Mouse (Mus musculus) testis, adult 2 months (tissue): ENCODE measurements around the gene Cyren. TPM values are rescaled to one million over a fixed set of nuclear protein-coding genes. Genes with fewer than 3 reads are reported as not detected.

Experiments used
- H3K27ac ChIP-seq: fragments of 200-500 bp; 2 replicates; pipeline ENCODE4 v1.5.1; 2012; ENCODE audit warnings: low read depth, low read length; ENCODE audit not compliant: control insufficient read depth, insufficient read depth
- H3K27me3 ChIP-seq: fragments of 200-500 bp; 2 replicates; pipeline ENCODE4 v1.6.1; 2012; ENCODE audit warnings: mild to moderate bottlenecking, low read length, moderate library complexity; ENCODE audit not compliant: control insufficient read depth, insufficient read depth
- H3K36me3 ChIP-seq: fragments of 200-500 bp; 2 replicates; pipeline ENCODE4 v1.6.1; 2012; ENCODE audit warnings: mild to moderate bottlenecking, low read length; ENCODE audit not compliant: control insufficient read depth, insufficient read depth
- H3K4me1 ChIP-seq: fragments of 200-500 bp; 2 replicates; pipeline ENCODE4 v1.6.1; 2012; ENCODE audit warnings: low read length; ENCODE audit not compliant: control insufficient read depth, insufficient read depth
- H3K4me3 ChIP-seq: fragments of 200-500 bp; 2 replicates; pipeline ENCODE4 v1.5.1; 2012; ENCODE audit warnings: low read depth, mild to moderate bottlenecking, low read length, moderate library complexity, mixed read lengths; ENCODE audit not compliant: control insufficient read depth
- CTCF ChIP-seq: fragments of 200-500 bp; IDR thresholded peaks from 2 replicates; pipeline ENCODE4 v1.5.1; 2012; ENCODE audit warnings: low read depth, mild to moderate bottlenecking, inconsistent platforms, low read length, moderate library complexity; ENCODE audit not compliant: control insufficient read depth, insufficient read depth, insufficient replicate concordance
- POLR2A ChIP-seq: fragments of 200-500 bp; IDR thresholded peaks from 2 replicates; pipeline ENCODE4 v1.6.1; 2012; ENCODE audit warnings: low read depth, mild to moderate bottlenecking, inconsistent platforms, low read length, moderate library complexity; ENCODE audit not compliant: control insufficient read depth
- polyA plus RNA-seq: library from polyadenylated mRNA; depleted of rRNA; stranded (reverse); fragments of >200 nt; gene quantifications from 2 replicates; pipeline ENCODE4 v1.2.3, GENCODE M21; 2012

Cyren gene
- polyA plus RNA-seq, 1 experiment: 1.2 TPM

DNA sequence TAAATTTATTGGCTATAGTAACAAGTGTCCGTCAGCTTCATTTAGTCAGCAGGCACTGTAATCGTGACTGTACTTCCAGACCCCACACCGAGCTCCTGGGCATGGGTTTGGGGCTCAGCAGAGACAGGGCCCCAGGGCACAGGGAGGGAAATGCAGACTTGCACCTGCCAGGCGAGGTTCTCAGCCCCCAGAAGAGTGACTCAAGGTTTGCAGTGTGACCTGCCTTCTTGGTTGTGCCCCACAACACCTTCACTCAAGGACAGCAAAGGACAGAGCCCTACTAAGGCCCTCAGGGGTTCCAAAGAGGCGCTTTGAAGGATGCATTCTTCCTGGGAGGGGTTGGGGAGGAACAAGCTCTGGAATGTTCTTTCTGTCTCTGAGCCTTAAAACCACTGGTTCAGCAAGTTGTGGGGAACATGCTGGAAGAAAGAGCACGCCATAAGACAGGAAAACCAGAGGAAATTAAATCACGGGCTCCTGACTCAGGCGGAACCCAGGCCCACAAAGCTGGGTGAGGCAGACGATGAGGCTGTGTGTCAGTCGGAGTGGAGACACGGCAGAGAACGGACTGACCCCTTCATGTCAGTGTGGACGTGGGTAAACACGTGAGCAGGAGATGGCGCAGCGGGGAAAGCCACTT lies 1.4 kb upstream of the Cyren start:
- TF ChIP-seq POLR2A: no peak
- TF ChIP-seq CTCF: no peak
- H3K36me3 ChIP-seq: no peaks in the 10 kb centered on the region; the same call in 1 of the 2 replicates

DNA sequence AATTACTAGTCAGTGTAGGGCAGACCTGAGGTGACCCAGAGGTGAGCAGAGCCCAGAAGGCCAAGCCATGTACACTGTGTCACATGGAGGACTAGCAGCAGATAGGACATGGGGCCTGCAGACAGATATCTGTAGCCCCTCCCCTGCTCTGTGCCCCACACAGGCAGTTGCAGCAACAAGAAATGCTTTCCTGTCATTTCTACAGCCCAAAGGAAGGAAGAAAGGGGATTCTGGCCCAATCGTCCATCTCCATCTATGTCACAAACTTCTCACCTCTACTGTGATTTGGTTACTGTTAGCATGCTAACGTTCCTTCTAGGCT lies 1.1 kb downstream of the Cyren start:
- H3K27ac ChIP-seq: no peak overlapping the region
- TF ChIP-seq POLR2A: no peak
- TF ChIP-seq CTCF: no peak
- H3K36me3 ChIP-seq: no peaks in the 10 kb centered on the region; the same call in 1 of the 2 replicates
- no peak overlapping the region for H3K4me3 ChIP-seq
- H3K4me1 ChIP-seq: peaks cover 9% of the 10 kb centered on the region
- H3K27me3 ChIP-seq: no peaks in the 10 kb centered on the region

More for the DNA sequence above, 1.4 kb upstream of the Cyren start:
- H3K4me3 ChIP-seq: no peak overlapping the region
- H3K27ac ChIP-seq: no peak overlapping the region
- H3K4me1 ChIP-seq: peaks cover 9% of the 10 kb centered on the region
- no peaks in the 10 kb centered on the region for H3K27me3 ChIP-seq

DNA sequence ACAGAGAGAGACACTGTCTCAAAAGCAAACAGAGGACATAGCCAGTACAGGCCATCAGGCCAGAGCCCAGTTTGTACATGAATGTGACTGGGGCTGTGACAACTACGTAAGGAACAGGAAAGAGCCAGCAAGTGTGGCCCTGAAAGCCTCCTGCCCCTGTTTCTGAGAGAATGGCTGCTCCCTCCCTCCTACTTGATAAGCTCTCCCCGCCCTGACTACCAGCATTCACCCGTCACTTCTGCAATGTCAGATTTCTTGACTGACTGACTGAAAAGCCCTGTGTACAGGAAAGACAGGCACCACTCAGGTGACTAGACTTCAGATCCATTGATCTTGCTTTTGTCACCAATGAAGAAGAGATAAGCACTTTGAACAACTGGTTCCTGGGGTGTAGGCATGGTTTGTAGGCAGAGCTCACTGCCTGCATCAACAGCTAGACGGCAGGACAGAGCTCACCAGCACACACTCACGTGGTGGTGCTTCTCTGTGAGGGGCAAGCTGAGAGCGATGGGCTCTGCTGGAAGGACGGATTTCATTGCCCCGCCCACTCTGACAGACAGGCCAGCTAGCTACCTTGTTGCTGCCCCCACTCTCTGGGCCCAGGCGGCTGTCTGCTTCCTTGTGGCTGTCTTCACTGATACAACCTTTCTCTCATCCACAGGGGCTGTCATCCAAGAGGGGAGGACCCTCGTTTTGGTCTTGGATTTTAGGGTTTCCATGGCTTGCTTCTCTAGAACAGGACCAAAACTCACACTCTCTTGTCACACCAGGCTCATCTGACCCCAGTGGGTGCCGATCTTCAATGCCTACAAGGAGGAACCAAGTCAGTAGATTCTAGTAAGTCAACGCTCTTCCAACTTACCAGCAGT lies 1.7 kb downstream of the Cyren start:
- Histone ChIP-seq H3K27ac (no peak overlapping the region), H3K27me3 (no peaks in the 10 kb centered on the region), H3K4me1 (peaks cover 9% of the 10 kb centered on the region), H3K4me3 (no peak overlapping the region), H3K36me3 (no peaks in the 10 kb centered on the region)
- TF ChIP-seq CTCF: no peak
- TF ChIP-seq POLR2A: no peak

DNA sequence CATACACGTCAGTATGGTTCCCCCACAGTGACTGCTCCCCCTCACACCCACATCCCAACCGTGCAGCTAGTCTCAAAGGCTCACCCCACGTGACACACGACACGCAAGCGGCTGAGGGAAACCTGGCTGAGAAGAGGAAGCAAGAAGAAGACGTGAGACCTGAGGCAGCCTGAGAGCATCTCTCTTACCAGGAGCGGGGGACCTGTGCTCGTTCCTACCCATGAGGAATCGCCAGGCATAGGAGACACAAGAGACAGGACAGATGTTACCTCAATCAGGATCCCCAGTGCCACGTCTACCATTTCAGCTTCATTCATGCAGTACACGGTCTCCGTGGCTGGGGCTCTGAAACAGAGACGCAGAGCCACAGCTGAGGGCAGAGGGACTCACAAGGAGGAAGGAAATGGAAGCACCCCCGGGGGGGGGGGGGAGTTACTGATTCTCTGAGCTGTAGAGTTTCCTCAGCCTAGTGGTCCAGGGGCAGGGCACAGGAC lies 2.5 kb downstream of the Cyren start:
- TF ChIP-seq CTCF (no peak), POLR2A (no peak)
- Histone ChIP-seq H3K27me3 (no peaks in the 10 kb centered on the region), H3K27ac (no peak overlapping the region), H3K36me3 (no peaks in the 10 kb centered on the region), H3K4me3 (no peak overlapping the region), H3K4me1 (peaks cover 9% of the 10 kb centered on the region)

DNA sequence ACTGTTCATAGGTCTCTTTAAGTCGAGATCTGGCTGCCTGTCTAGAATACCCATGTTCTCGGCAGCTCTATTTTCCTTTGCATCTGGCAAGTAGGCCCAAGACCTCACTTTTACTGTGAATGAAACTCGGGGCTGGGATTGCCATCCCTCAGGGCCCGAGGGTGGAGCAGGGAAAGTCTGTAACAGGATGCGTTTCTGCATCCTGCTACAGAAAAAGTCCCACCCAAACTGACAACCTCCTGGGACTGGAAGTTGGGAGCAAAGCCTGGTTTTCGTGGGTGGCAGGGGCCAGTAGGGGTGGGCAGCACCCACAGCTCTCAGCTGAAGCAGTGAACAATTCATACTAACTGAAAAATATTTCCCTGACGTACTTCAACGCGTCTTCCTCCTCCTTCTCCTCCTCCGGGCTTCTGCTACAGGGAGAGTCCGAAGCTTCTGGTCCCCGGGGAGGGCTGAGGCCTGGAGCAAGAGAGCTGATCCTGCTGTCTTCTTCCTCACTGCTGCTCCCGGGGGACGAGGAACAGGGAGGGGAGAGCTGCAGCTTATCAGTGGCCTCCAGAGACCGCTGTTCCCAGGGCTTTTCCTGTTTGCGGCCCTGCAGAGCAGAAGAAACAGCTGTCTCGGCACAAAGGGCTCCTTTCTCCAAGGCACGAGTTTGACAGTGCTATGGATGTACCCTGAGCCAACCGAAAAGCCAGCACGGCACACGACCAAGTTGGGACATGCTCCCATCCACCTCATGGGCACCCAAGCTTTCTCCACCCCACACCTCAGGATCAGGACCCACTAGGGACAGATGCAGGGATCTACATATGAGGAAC lies 3.5 kb downstream of the Cyren start:
- TF ChIP-seq CTCF (no peak), POLR2A (no peak)
- Histone ChIP-seq H3K4me3 (no peak overlapping the region), H3K36me3 (no peaks in the 10 kb centered on the region), H3K27ac (peak overlapping the region; percentile 7), H3K27me3 (no peaks in the 10 kb centered on the region), H3K4me1 (peaks cover 9% of the 10 kb centered on the region)

DNA sequence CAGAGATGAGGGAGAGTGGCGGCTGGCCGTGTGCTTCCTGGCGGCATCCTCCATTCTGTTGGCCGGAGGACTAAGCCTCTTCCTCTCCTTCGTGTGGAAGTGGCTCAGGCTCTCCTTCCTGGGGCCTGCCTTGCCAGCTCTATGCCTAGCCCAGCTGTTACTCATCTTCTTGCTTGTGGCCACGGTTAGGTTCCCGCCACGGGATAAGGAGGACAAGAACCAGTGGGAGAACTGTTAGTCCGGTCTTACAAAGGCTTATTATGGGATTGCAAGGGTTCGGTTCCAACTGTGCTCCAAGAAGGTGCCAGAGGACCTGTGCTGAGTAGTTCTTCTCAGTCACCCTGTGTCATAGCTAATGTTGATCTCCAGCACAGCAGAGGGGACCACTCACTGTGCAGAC lies 5.0 kb downstream of the Cyren start:
- H3K4me1 ChIP-seq: peaks cover 2% of the 10 kb centered on the region; the same call in 1 of the 2 replicates

More for the DNA sequence above, 5.0 kb downstream of the Cyren start:
- Histone ChIP-seq H3K36me3 (no peaks in the 10 kb centered on the region), H3K4me3 (no peak overlapping the region), H3K27ac (no peak overlapping the region), H3K27me3 (no peaks in the 10 kb centered on the region)
- no peak for TF ChIP-seq POLR2A
- TF ChIP-seq CTCF: no peak
